Comparison of ENCODE assay signal across 10 mouse cellular contexts in the genomic region with DNA sequence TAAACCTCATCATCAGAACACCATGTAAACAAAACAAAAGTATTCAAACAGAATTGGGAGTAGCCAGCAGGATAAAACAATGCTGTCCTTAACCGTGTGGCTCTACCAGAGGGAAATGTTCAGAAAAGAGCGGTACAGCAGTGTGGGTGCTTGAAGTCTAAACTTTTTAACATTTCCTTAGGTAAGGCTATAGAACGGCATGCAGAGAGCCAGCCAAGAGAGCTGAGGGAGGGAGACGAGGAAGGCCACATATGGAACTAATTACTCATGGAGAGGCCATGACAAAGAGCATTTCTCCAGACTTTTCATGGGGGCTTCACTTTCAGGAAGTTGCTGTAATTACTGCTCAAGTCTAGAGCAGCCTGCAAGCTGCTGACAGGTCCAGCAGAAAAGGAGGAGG.
A peak's percentile ranks its signal among the peaks of the same experiment; 100 is the strongest.
DNase-seq lines count a peak whose midpoint lies in the region; ATAC-seq lines count a peak whose summit lies in the region.
"Had no signal": no experiment of that assay in that cellular context is flagged by ENCODE, and none has a peak within 500 bp of the region (broad histone marks: within the 10 kb centered on the region; RNA-seq: fewer than 3 reads in every experiment).

No protein-coding gene starts in this region.

- 37% methylated on average over 4 of the region's 4 CpGs for WGBS in liver, embryonic 11.5 days
- 37% methylated on average over 4 of the region's 4 CpGs for WGBS in heart, embryonic 16.5 days
- WGBS in neural tube, embryonic 11.5 days: 36% methylated on average over 4 of the region's 4 CpGs

- H3K4me3 ChIP-seq in liver, embryonic 11.5 days (ENCODE audit: low read depth, low read length): no peak overlapping the region
- H3K4me3 ChIP-seq in heart, embryonic 16.5 days (ENCODE audit: low read length): no peak overlapping the region
- no peak overlapping the region for H3K4me3 ChIP-seq in neural tube, embryonic 11.5 days (ENCODE audit: low read depth, low read length)

- no peaks in the 10 kb centered on the region for H3K27me3 ChIP-seq in liver, embryonic 11.5 days (replicated peaks; ENCODE audit: control insufficient read depth, insufficient read depth, low read length)
- no peaks in the 10 kb centered on the region for H3K27me3 ChIP-seq in heart, embryonic 16.5 days (ENCODE audit: control insufficient read depth, insufficient read depth, low read length)
- no peaks in the 10 kb centered on the region for H3K27me3 ChIP-seq in neural tube, embryonic 11.5 days (ENCODE audit: control insufficient read depth, insufficient read depth, low read length)
- H3K27me3 ChIP-seq: Patski had no signal

- no peaks in the 10 kb centered on the region for H3K9me3 ChIP-seq in liver, embryonic 11.5 days (ENCODE audit: control insufficient read depth, low read length)
- H3K9me3 ChIP-seq in heart, embryonic 16.5 days (replicated peaks; ENCODE audit: control insufficient read depth, low read length): no peaks in the 10 kb centered on the region
- no peaks in the 10 kb centered on the region for H3K9me3 ChIP-seq in neural tube, embryonic 11.5 days (ENCODE audit: control insufficient read depth, low read length)

- 0 out of 2 replicates have a peak, but pooled peaks have one; percentile 18 for ATAC-seq in liver, embryonic 11.5 days (replicated peaks; ENCODE audit: low FRiP score)
- peak; percentile 57 for ATAC-seq in heart, embryonic 16.5 days (replicated peaks; ENCODE audit: extremely low read depth, insufficient read depth, low FRiP score)
- ATAC-seq in neural tube, embryonic 11.5 days (ENCODE audit: insufficient read depth, low FRiP score, low TSS enrichment): no peak
- ATAC-seq in megakaryocyte, adult 5-6 weeks (ENCODE audit: poor library complexity, severe bottlenecking): no peak
- ATAC-seq: Patski had no signal

- no peak overlapping the region for H3K9ac ChIP-seq in liver, embryonic 11.5 days (ENCODE audit: low read depth, low read length)
- H3K9ac ChIP-seq in heart, embryonic 16.5 days (ENCODE audit: low read length): no peak overlapping the region
- H3K9ac ChIP-seq in neural tube, embryonic 11.5 days (ENCODE audit: low read length): no peak overlapping the region

- no peaks in the 10 kb centered on the region for H3K36me3 ChIP-seq in liver, embryonic 11.5 days (ENCODE audit: control insufficient read depth, insufficient read depth, low read length)
- no peaks in the 10 kb centered on the region for H3K36me3 ChIP-seq in heart, embryonic 16.5 days (ENCODE audit: control insufficient read depth, insufficient read depth)
- no peaks in the 10 kb centered on the region for H3K36me3 ChIP-seq in neural tube, embryonic 11.5 days (ENCODE audit: control insufficient read depth, insufficient read depth, low read length)

- H3K4me2 ChIP-seq in liver, embryonic 11.5 days: no peak overlapping the region
- H3K4me2 ChIP-seq in heart, embryonic 16.5 days (ENCODE audit: low read depth, low read length): peak overlapping the region; percentile 14
- no peak overlapping the region; the same call in 1 of the 2 replicates for H3K4me2 ChIP-seq in neural tube, embryonic 11.5 days (ENCODE audit: low read depth)

- 0 out of 2 replicates have a peak, but pooled peaks cover 2% of the 10 kb centered on the region for H3K4me1 ChIP-seq in liver, embryonic 11.5 days (replicated peaks; ENCODE audit: control insufficient read depth, insufficient read depth, low read length)
- H3K4me1 ChIP-seq in heart, embryonic 16.5 days (ENCODE audit: control insufficient read depth, insufficient read depth, low read length): peaks cover 11% of the 10 kb centered on the region
- H3K4me1 ChIP-seq in neural tube, embryonic 11.5 days (ENCODE audit: control insufficient read depth, insufficient read depth, low read length): no peaks in the 10 kb centered on the region; the same call in 1 of the 2 replicates

- peak overlapping the region; percentile 48; the same call in 1 of the 2 replicates for H3K27ac ChIP-seq in liver, embryonic 11.5 days (ENCODE audit: low read depth, low read length)
- peak overlapping the region; percentile 70 for H3K27ac ChIP-seq in heart, embryonic 16.5 days (ENCODE audit: low read length)
- H3K27ac ChIP-seq in neural tube, embryonic 11.5 days (ENCODE audit: low read depth, low read length): peak overlapping the region; percentile 15; the same call in 1 of the 2 replicates

- DNase-seq in liver, embryonic 11.5 days (ENCODE audit: low spot score): no peak
- DNase-seq in liver: no peak
- peak; percentile 69 for DNase-seq in embryo, embryonic 9.5 days (ENCODE audit: extremely low spot score)
- DNase-seq in neural tube, embryonic 11.5 days (ENCODE audit: low spot score): peak; percentile 43
- DNase-seq in spleen, postnatal 10 days (ENCODE audit: low spot score in 2 of 2): no peak
- no peak for DNase-seq in thymus, postnatal 14 days
- DNase-seq: cerebellum, adult 18-20 months had no signal

Comparison
In these comparisons a context has a peak if more than half of its experiments do, and no peak if none do; other contexts are left out.
1. ATAC-seq: peak in liver, embryonic 11.5 days (single experiment) and heart, embryonic 16.5 days (single experiment); none in neural tube, embryonic 11.5 days (single experiment) and megakaryocyte, adult 5-6 weeks (single experiment).
2. DNase-seq: peak in embryo, embryonic 9.5 days (single experiment) and neural tube, embryonic 11.5 days (single experiment); none in liver, embryonic 11.5 days (single experiment), liver (single experiment), spleen, postnatal 10 days (0 of 2) and thymus, postnatal 14 days (single experiment).
3. H3K27ac ChIP-seq: peak in every context shown above with its lines; median percentile 70 in heart, embryonic 16.5 days; 48 in liver, embryonic 11.5 days; 15 in neural tube, embryonic 11.5 days.